Mouse (Mus musculus): ENCODE results near the gene Antxr2. TPM values are rescaled to one million over a fixed set of nuclear protein-coding genes. Genes with fewer than 3 reads are reported as not detected.
A peak's percentile ranks its signal among the peaks of the same experiment; 100 is the strongest.

Antxr2 gene
- polyA plus RNA-seq, 1 experiment from 2014 or later = 56.1 TPM

- no peak overlapping the region for H3K4me3 ChIP-seq
- 83% methylated on average over 2 of the region's 2 CpGs for WGBS
- H3K4me2 ChIP-seq = no peak overlapping the region
- no peak overlapping the region for H3K9ac ChIP-seq
- no peak overlapping the region for H3K27ac ChIP-seq
- peaks cover 48% of the 10 kb centered on the region for H3K36me3 ChIP-seq
- ATAC-seq (replicated peaks; ENCODE audit: insufficient number of reproducible peaks, insufficient read depth, low FRiP score, low read depth) = no peak
- no peaks in the 10 kb centered on the region for H3K27me3 ChIP-seq
- peaks cover 15% of the 10 kb centered on the region for H3K4me1 ChIP-seq (replicated peaks)
- no peaks in the 10 kb centered on the region for H3K9me3 ChIP-seq (replicated peaks)
Observed at GRCm38 (mm10) chr5:98024545-98024944, 6.3 kb downstream of the Antxr2 start.

DNA sequence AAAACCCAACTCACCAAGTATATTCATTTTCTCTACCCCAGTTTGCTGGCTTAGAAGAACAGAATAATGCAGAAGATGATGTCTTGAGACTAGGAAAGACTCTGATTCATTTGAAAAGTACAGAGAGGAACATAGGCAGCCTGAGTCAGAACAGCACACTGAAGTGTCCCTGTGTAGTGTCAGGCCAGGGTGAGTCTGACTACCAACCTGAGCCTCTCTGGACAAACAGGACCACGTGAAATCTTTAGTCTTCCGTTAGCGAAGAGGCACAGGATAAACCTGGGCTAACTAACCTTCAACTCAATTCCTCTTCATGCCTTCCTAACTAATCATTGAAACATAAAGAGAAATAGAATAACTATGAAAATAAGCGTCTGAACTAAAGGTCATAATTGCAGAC lies 9.3 kb downstream of the Antxr2 start:
- H3K4me1 ChIP-seq (replicated peaks) = peaks cover 17% of the 10 kb centered on the region
- no peak overlapping the region for H3K4me3 ChIP-seq
- no peak overlapping the region for H3K4me2 ChIP-seq
- no peak overlapping the region for H3K27ac ChIP-seq
- peaks cover 44% of the 10 kb centered on the region for H3K36me3 ChIP-seq
- no peaks in the 10 kb centered on the region for H3K9me3 ChIP-seq (replicated peaks)
- H3K9ac ChIP-seq = no peak overlapping the region
- 89% methylated on average over 4 of the region's 4 CpGs for whole genome bisulfite sequencing
- ATAC-seq (replicated peaks; ENCODE audit: insufficient number of reproducible peaks, insufficient read depth, low FRiP score, low read depth) = no peak
- H3K27me3 ChIP-seq = no peaks in the 10 kb centered on the region

DNA sequence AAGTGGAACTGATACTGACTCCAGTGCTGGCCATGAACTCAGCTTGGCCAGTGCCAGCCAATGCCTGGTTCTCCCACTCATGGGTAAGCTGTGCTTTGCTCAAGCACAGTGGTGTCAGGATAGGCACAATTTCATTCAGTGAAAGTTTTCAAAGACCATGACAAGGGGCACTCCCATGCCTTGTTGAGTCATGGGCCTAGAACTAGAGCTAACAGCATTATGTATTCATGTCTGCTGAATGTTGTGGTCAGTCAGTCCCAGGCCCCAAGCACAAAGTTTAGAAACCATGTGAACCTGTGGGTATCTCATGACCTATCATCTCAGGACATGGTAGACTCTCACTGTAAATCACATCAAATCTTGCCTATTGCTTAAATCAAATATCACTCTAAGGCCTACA lies 10.2 kb downstream of the Antxr2 start:
- no peaks in the 10 kb centered on the region for H3K27me3 ChIP-seq
- H3K4me2 ChIP-seq = no peak overlapping the region
- H3K4me1 ChIP-seq (replicated peaks) = peaks cover 22% of the 10 kb centered on the region
- no peak overlapping the region for H3K9ac ChIP-seq
- H3K27ac ChIP-seq = no peak overlapping the region
- no peak overlapping the region for H3K4me3 ChIP-seq
- peaks cover 40% of the 10 kb centered on the region for H3K36me3 ChIP-seq
- no peaks in the 10 kb centered on the region for H3K9me3 ChIP-seq (replicated peaks)
- ATAC-seq (replicated peaks; ENCODE audit: insufficient number of reproducible peaks, insufficient read depth, low FRiP score, low read depth) = no peak

DNA sequence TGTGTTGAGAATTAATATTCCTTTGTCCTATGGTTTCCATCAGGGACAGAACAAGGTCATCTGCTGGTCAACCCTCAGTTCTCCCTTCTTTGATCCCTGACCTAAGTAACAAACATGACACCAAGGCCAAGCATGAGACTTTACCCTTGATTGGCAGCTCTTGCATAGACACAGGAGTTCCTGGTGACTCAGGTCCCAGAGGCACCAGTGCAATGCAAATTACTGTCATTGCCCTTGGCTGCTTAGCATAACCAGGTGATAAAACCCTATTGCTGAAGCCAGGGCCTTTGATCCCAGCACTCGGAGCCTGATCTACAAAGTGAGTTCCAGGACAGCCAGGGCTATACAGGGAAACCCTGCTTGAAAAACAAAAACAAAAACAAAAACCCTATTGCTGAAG lies 11.4 kb downstream of the Antxr2 start:
- Histone ChIP-seq H3K9ac (no peak overlapping the region), H3K4me3 (no peak overlapping the region), H3K27ac (no peak overlapping the region), H3K9me3 (replicated peaks) (no peaks in the 10 kb centered on the region), H3K27me3 (no peaks in the 10 kb centered on the region), H3K4me2 (no peak overlapping the region), H3K4me1 (replicated peaks) (peaks cover 22% of the 10 kb centered on the region), H3K36me3 (peaks cover 31% of the 10 kb centered on the region)
- ATAC-seq (replicated peaks; ENCODE audit: insufficient number of reproducible peaks, insufficient read depth, low FRiP score, low read depth) = no peak
- 67% methylated on average over 1 of the region's 1 CpGs for WGBS

DNA sequence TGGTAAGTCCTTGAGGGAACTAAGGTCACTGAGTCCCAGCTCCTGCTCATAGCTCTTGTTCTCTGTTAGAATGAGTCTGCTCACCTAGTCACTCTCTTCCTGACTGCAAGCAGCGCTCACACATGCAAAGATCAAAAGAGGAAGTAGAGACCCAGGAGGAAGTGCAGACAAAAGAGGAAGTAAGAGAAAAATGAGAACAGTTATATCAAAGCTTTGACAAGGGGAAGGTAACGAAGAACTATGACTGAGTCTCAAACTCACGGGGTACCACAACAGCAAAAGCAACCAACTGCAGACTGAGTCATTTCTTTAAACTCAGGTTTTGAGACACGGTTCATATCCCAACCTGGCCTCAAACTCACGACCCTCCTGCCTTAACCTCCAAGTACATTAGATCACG lies 12.7 kb downstream of the Antxr2 start:
- no peak for ATAC-seq (replicated peaks; ENCODE audit: insufficient number of reproducible peaks, insufficient read depth, low FRiP score, low read depth)
- whole genome bisulfite sequencing = 84% methylated on average over 6 of the region's 6 CpGs

GRCm38 (mm10) chr5:98016247-98017203 lies 14.3 kb downstream of the Antxr2 start:
- peak overlapping the region; percentile 34 for H3K4me2 ChIP-seq
- peaks cover 23% of the 10 kb centered on the region for H3K36me3 ChIP-seq
- H3K9ac ChIP-seq = no peak overlapping the region
- peaks cover 22% of the 10 kb centered on the region for H3K4me1 ChIP-seq (replicated peaks)
- peak; percentile 47; the same call in 1 of the 2 replicates for ATAC-seq (replicated peaks; ENCODE audit: insufficient number of reproducible peaks, insufficient read depth, low FRiP score, low read depth)
- H3K27ac ChIP-seq = peak overlapping the region; percentile 52
- H3K27me3 ChIP-seq = no peaks in the 10 kb centered on the region
- no peaks in the 10 kb centered on the region for H3K9me3 ChIP-seq (replicated peaks)
- H3K4me3 ChIP-seq = no peak overlapping the region
- 61% methylated on average over 20 of the region's 20 CpGs for WGBS

More for the DNA sequence above, 12.7 kb downstream of the Antxr2 start:
- Histone ChIP-seq H3K9me3 (replicated peaks) (no peaks in the 10 kb centered on the region), H3K4me1 (replicated peaks) (peaks cover 22% of the 10 kb centered on the region), H3K9ac (no peak overlapping the region), H3K27ac (no peak overlapping the region), H3K4me3 (no peak overlapping the region), H3K27me3 (no peaks in the 10 kb centered on the region), H3K4me2 (no peak overlapping the region), H3K36me3 (peaks cover 28% of the 10 kb centered on the region)

DNA sequence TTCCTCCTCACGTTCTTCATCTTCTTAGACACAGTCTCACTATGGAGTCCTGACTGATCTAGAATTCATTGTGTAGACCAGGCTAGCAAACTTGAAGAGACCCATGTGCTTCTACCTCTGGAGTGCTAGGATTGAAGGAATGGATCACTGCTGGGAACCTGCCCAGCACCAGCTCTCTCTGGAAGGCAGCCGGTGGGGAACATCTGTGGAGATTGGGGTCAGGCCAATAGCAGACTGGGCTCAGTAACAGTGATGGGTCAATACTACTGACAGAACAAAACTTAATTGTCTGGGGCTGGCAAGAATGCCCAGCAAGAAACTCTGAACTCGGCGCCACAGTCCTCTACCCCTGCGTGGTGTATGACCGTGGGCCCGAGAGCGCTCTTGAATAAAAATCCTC lies 25.1 kb downstream of the Antxr2 start:
- Histone ChIP-seq H3K27ac (no peak overlapping the region), H3K9ac (no peak overlapping the region), H3K4me1 (replicated peaks) (no peaks in the 10 kb centered on the region), H3K4me2 (no peak overlapping the region), H3K27me3 (no peaks in the 10 kb centered on the region), H3K36me3 (peaks cover 36% of the 10 kb centered on the region), H3K4me3 (no peak overlapping the region), H3K9me3 (replicated peaks) (no peaks in the 10 kb centered on the region)
- 95% methylated on average over 8 of the region's 8 CpGs for WGBS
- ATAC-seq (replicated peaks; ENCODE audit: insufficient number of reproducible peaks, insufficient read depth, low FRiP score, low read depth) = no peak

DNA sequence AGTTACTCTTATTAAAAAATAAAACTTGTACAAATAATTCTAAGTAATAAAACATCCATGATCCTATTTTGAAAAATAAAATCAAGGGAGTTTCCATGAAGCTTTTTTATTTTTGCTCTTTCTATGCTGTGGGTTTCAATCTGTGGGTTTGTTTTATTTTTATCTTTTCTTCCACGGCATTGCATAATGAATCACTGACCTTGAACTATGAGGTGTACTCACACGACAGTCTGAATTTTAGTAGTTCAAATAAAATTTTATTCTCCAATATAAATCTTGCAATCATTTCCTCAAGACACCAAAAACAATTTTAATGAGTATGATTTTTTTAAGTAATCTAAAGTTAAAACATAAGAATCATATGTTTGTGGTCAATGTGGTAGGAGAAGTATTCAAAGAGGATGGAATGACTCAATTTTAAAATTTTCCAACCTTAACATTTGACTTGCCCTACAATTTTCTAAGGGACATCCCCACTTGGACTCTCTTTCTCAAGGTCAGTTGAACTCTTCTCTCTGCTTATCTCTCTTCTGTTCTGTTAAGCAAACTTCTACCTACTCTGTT lies 31.5 kb downstream of the Antxr2 start:
- 0 out of 2 replicates have a peak, but pooled peaks cover 2% of the 10 kb centered on the region for H3K4me1 ChIP-seq (replicated peaks)
- no peak overlapping the region for H3K9ac ChIP-seq
- peaks cover 30% of the 10 kb centered on the region for H3K36me3 ChIP-seq
- no peak overlapping the region for H3K4me3 ChIP-seq
- H3K27me3 ChIP-seq = no peaks in the 10 kb centered on the region
- H3K9me3 ChIP-seq (replicated peaks) = no peaks in the 10 kb centered on the region
- H3K27ac ChIP-seq = no peak overlapping the region
- 62% methylated on average over 2 of the region's 2 CpGs for WGBS
- ATAC-seq (replicated peaks; ENCODE audit: insufficient number of reproducible peaks, insufficient read depth, low FRiP score, low read depth) = no peak
- H3K4me2 ChIP-seq = no peak overlapping the region

DNA sequence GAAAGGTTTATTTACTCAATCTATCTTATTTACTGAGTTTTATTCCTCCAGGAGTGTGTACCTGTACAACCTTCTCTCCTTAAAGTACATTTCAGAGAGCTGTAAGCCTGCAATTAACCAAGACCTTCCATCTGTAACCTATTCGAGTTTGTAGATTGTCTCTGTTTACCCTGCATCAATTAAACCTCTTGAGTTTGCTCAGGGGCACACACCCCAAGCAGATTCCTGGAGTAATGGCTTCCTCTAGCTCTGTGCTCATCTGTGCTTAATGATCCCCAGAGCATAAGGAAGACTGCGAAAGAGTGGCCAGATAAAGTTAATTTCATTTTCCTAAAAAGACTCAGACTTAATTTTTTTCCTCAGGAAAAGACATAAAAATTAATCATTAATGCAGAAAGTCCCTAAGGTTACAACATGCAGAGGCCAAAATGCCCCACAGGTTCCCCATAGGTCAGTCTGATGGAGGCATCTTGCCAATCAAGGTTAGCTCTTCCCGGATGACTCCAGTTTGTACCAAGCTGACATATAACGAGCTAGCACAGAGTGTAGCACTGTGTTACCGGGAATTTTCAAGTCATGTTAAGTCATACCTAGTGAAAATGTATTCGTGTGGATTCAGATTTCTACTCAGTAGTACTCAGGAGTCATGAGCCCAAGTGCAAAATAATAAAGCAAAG lies 34.2 kb downstream of the Antxr2 start:
- Histone ChIP-seq H3K27me3 (no peaks in the 10 kb centered on the region), H3K9me3 (replicated peaks) (no peaks in the 10 kb centered on the region), H3K9ac (no peak overlapping the region), H3K27ac (no peak overlapping the region; the same call in 1 of the 2 replicates), H3K4me2 (no peak overlapping the region), H3K4me1 (replicated peaks) (0 out of 2 replicates have a peak, but pooled peaks cover 2% of the 10 kb centered on the region), H3K4me3 (no peak overlapping the region), H3K36me3 (peaks cover 14% of the 10 kb centered on the region; the same call in 1 of the 2 replicates)
- 68% methylated on average over 6 of the region's 6 CpGs for WGBS
- no peak for ATAC-seq (replicated peaks; ENCODE audit: insufficient number of reproducible peaks, insufficient read depth, low FRiP score, low read depth)

DNA sequence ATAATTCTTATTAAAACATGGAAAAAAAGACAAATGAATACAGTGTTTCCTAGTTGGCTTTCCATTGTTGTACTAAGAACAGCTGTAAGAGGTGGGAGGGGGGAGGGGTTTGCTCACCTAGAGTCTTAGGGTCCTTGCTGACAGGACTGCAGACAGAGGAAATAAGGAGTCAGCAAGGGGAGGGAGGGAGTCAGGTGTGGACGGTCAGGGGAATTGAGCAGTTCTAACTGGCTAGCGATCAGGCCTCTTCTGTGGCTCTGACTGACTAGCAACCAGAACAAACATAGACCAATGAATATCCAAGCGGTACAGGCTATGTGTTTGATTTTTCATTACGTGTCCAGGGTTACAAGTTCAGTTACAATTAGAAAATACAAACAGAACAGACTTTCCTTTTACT lies 35.0 kb downstream of the Antxr2 start:
- H3K27ac ChIP-seq = peak overlapping the region; percentile 53; the same call in 1 of the 2 replicates
- no peak for ATAC-seq (replicated peaks; ENCODE audit: insufficient number of reproducible peaks, insufficient read depth, low FRiP score, low read depth)
- H3K4me3 ChIP-seq = no peak overlapping the region
- H3K9ac ChIP-seq = no peak overlapping the region
- H3K4me2 ChIP-seq = no peak overlapping the region
- H3K9me3 ChIP-seq (replicated peaks) = no peaks in the 10 kb centered on the region
- peaks cover 9% of the 10 kb centered on the region; the same call in 1 of the 2 replicates for H3K36me3 ChIP-seq
- 65% methylated on average over 4 of the region's 4 CpGs for WGBS
- H3K4me1 ChIP-seq (replicated peaks) = 0 out of 2 replicates have a peak, but pooled peaks cover 2% of the 10 kb centered on the region
- H3K27me3 ChIP-seq = no peaks in the 10 kb centered on the region

DNA sequence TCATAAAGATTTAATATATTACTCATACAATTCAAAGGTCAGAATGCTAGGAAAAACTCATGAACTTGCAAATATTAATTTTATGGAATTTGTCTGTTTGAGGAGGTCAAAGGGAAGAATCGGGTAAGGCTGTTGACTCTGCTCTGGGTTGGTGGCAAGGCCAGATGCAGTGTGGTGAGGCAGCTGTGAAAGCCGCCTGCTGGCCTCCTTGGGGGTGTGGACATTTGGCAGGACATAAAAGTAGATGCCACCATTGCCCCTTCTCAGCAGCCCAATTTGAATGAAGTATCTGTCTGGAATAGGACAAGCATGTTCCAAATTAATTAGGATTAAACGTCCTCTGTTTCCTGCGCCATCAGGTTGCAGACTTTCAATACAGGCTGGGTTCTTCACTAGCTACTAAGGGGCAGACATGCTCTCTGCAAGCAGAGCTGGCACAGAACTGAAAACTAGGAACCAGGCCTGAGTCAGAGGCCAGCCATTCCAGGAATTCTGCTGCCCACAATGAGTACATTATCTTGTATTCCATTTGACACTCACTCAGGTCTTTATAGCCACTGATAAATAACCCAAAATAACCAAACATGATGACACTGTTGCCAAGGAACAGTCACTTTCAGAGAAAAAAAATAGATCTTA lies 44.1 kb downstream of the Antxr2 start:
- H3K27ac ChIP-seq = peak overlapping the region; percentile 93
- 50% methylated on average over 4 of the region's 4 CpGs for WGBS
- H3K4me2 ChIP-seq = no peak overlapping the region
- 0 out of 2 replicates have a peak, but pooled peaks cover 5% of the 10 kb centered on the region for H3K36me3 ChIP-seq
- peak; percentile 96 for ATAC-seq (replicated peaks; ENCODE audit: insufficient number of reproducible peaks, insufficient read depth, low FRiP score, low read depth)
- H3K9ac ChIP-seq = no peak overlapping the region
- H3K27me3 ChIP-seq = no peaks in the 10 kb centered on the region
- peaks cover 12% of the 10 kb centered on the region for H3K4me1 ChIP-seq (replicated peaks)
- H3K9me3 ChIP-seq (replicated peaks) = no peaks in the 10 kb centered on the region
- no peak overlapping the region for H3K4me3 ChIP-seq
